Mouse (Mus musculus) megakaryocyte, embryonic 14.5 days (primary cell): ENCODE results near the gene Ubr2.

Source experiments
- FLI1 ChIP-seq: IDR thresholded peaks from 2 replicates; pipeline ENCODE4 v1.6.1; 2012; ENCODE audit warnings: low read length, inconsistent platforms, mixed read lengths
- GATA1 ChIP-seq: IDR thresholded peaks from 3 replicates; pipeline ENCODE4 v1.6.1; 2012; ENCODE audit warnings: mixed read lengths, low read length, inconsistent platforms, borderline replicate concordance

DNA sequence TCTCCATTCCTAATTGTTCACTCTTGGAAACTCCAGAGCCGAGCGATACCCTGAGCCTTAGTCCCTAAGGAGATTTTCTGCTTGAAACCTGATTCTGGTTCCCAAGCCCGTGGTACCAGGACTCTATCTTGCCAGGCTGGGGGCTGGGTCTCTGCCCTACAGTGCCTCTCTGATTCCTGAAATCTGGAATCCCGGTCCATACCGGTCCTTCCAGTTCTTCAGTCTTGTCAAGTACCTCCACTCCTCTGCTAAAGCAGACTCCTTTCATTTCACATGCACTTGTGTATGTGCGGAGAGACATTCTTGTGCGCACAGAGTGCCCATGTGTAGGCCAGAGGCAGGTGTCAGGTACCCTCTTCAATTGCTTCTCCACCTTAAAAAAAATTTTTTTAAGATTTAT, 44.8 kb upstream of the Ubr2 start:
- TF ChIP-seq FLI1 (no peak), GATA1 (no peak)
